ENCODE assay signal across 19 mouse cellular contexts in genomic region chr9:57907206-57907605, GRCm38 (mm10). TPM values are rescaled to one million over a fixed set of nuclear protein-coding genes. Genes with fewer than 3 reads are reported as not detected.
DNase-seq lines count a peak whose midpoint lies in the region; TF ChIP-seq lines count a peak whose summit lies in the region.
"Had no signal": no experiment of that assay in that cellular context is flagged by ENCODE, and none has a peak within 500 bp of the region (broad histone marks: within the 10 kb centered on the region; RNA-seq: fewer than 3 reads in every experiment).

No protein-coding gene starts in this region.

- TF ChIP-seq RAD21 in MEL (IDR thresholded peaks at IDR 0.05; ENCODE audit: low read depth, low read length), result no peak

- TF ChIP-seq EP300 in MEL (IDR thresholded peaks at IDR 0.05; ENCODE audit: low read depth in 1 of 2, low read length in 2 of 2), result no peak

- H3K4me1 ChIP-seq in spleen, adult 2 months (ENCODE audit: control insufficient read depth, insufficient read depth, insufficient read length), result peaks cover 5% of the 10 kb centered on the region
- peaks cover 2 to 5% of the 10 kb centered on the region in 2 experiments; a peak in 3 of 4 replicates for H3K4me1 ChIP-seq in MEL (ENCODE audit: control insufficient read depth in 1 of 2, insufficient read depth in 2 of 2, low read length in 2 of 2)
- peaks cover 27% of the 10 kb centered on the region for H3K4me1 ChIP-seq in forebrain, embryonic 10.5 days

- H3K9me3 ChIP-seq in MEL (replicated peaks; ENCODE audit: insufficient read depth, low read length), result no peaks in the 10 kb centered on the region
- no peaks in the 10 kb centered on the region for H3K9me3 ChIP-seq in forebrain, embryonic 10.5 days
- H3K9me3 ChIP-seq: hindbrain, embryonic 12.5 days; hindbrain, embryonic 15.5 days had no signal

- WGBS in spleen, adult 2 months, result 18% methylated on average over 6 of the region's 6 CpGs
- WGBS in forebrain, embryonic 10.5 days, result 88% methylated on average over 6 of the region's 6 CpGs

- H3K9ac ChIP-seq in MEL (ENCODE audit: control insufficient read depth, low read depth, low read length, poor library complexity, severe bottlenecking), result no peak overlapping the region
- H3K9ac ChIP-seq: forebrain, postnatal 0 days; hindbrain, embryonic 12.5 days; hindbrain, embryonic 15.5 days had no signal

- peaks cover 5% of the 10 kb centered on the region; the same call in 1 of the 2 replicates for H3K79me2 ChIP-seq in MEL (ENCODE audit: control insufficient read depth, insufficient read depth, low read length, poor library complexity)

- peak overlapping the region; percentile 55; the same call in 1 of the 2 replicates for H3K27ac ChIP-seq in spleen, adult 2 months (ENCODE audit: insufficient read depth, low read length)
- no peak overlapping the region for H3K27ac ChIP-seq in MEL (ENCODE audit: control insufficient read depth, low read depth, low read length)
- no peak overlapping the region for H3K27ac ChIP-seq in forebrain, embryonic 10.5 days
- H3K27ac ChIP-seq: hindbrain, embryonic 12.5 days; hindbrain, embryonic 15.5 days had no signal

- H3K36me3 ChIP-seq in spleen, adult 2 months (ENCODE audit: control insufficient read depth, insufficient read depth, low read length), result no peaks in the 10 kb centered on the region
- H3K36me3 ChIP-seq in MEL (ENCODE audit: control insufficient read depth in 1 of 2, insufficient read depth in 2 of 2, low read length in 2 of 2), result peaks cover 0 to 2% of the 10 kb centered on the region in 2 experiments; a peak in 1 of 4 replicates
- no peaks in the 10 kb centered on the region for H3K36me3 ChIP-seq in splenic B cell, adult 2 months (ENCODE audit: control insufficient read depth, insufficient read depth, low read length, poor library complexity, severe bottlenecking)
- no peaks in the 10 kb centered on the region for H3K36me3 ChIP-seq in forebrain, embryonic 10.5 days (replicated peaks)
- H3K36me3 ChIP-seq: hindbrain, embryonic 12.5 days; hindbrain, embryonic 15.5 days had no signal

- no peak for TF ChIP-seq CTCF in spleen, adult 2 months (IDR thresholded peaks at IDR 0.05; ENCODE audit: extremely low read depth, insufficient read depth, insufficient read length, insufficient replicate concordance)
- TF ChIP-seq CTCF in MEL (IDR thresholded peaks at IDR 0.05 in 2 of 3, conservative IDR thresholded peaks at IDR 0.05 in 1 of 3; ENCODE audit: control insufficient read depth in 1 of 3, insufficient read depth in 1 of 3, low read depth in 2 of 3, low read length in 3 of 3, poor library complexity in 1 of 3, severe bottlenecking in 1 of 3), result no peak

- H3K4me3 ChIP-seq in spleen, adult 2 months (ENCODE audit: extremely low read depth, insufficient read depth, insufficient read length), result no peak overlapping the region
- no peak overlapping the region for H3K4me3 ChIP-seq in MEL (ENCODE audit: control insufficient read depth in 1 of 2, insufficient read depth in 1 of 2, low read depth in 2 of 2, low read length in 2 of 2)
- H3K4me3 ChIP-seq in forebrain, embryonic 10.5 days, result no peak overlapping the region
- H3K4me3 ChIP-seq: hindbrain, embryonic 12.5 days; hindbrain, embryonic 15.5 days had no signal

- no peak for TF ChIP-seq POLR2A in spleen, adult 2 months (IDR thresholded peaks at IDR 0.05; ENCODE audit: low read depth, low read length)
- no peak for TF ChIP-seq POLR2A in MEL (IDR thresholded peaks at IDR 0.05; ENCODE audit: control insufficient read depth in 1 of 2, insufficient read depth in 1 of 2, low read depth in 1 of 2, low read length in 2 of 2, poor library complexity in 1 of 2)

- peak in 1 of 2 experiments; percentile 27 for DNase-seq in spleen, adult 2 months (ENCODE audit: low read depth in 1 of 2, low spot score in 2 of 2)
- no peak for DNase-seq in spleen, postnatal 14 days (ENCODE audit: low spot score in 2 of 2)
- peak; percentile 74 for DNase-seq in A20 (ENCODE audit: low read depth, low spot score)
- DNase-seq in MEL (ENCODE audit: low read depth, low spot score), result peak; percentile 48
- DNase-seq in splenic B cell, adult 2 months (ENCODE audit: low read depth, low spot score), result peak; percentile 70
- no peak for DNase-seq in forebrain, embryonic 10.5 days (ENCODE audit: extremely low spot score, low spot score)
- DNase-seq in frontal cortex, postnatal 10 days (ENCODE audit: low spot score in 2 of 2), result no peak
- DNase-seq: adrenal gland, adult 8-10 months; adrenal gland, postnatal 25 days; cerebellum, adult 11-12 months; cerebellum, adult 8-10 months; cerebellum, postnatal 10 days; cerebellum, postnatal 36 days; forebrain, postnatal 0 days; gastrocnemius, postnatal 10 days; gastrocnemius, postnatal 36 days; heart, adult 11 months had no signal

- no peaks in the 10 kb centered on the region for H3K27me3 ChIP-seq in spleen, adult 2 months (ENCODE audit: control insufficient read depth, insufficient read depth, low read length)
- peaks cover 0 to 3% of the 10 kb centered on the region in 2 experiments; a peak in 1 of 4 replicates for H3K27me3 ChIP-seq in MEL (ENCODE audit: control insufficient read depth in 1 of 2, insufficient read depth in 2 of 2, low read length in 2 of 2)
- H3K27me3 ChIP-seq in splenic B cell, adult 2 months (ENCODE audit: control insufficient read depth, insufficient read depth, low read length, poor library complexity, severe bottlenecking), result no peaks in the 10 kb centered on the region
- peaks cover 4% of the 10 kb centered on the region; the same call in 1 of the 2 replicates for H3K27me3 ChIP-seq in forebrain, embryonic 10.5 days (ENCODE audit: poor library complexity, severe bottlenecking)
- H3K27me3 ChIP-seq: hindbrain, embryonic 12.5 days; hindbrain, embryonic 15.5 days had no signal

TF ChIP-seq in MEL, 35 proteins besides CTCF, POLR2A, EP300 and RAD21:
- no peak for TF ChIP-seq CHD1 (IDR thresholded peaks at IDR 0.05; ENCODE audit: low read depth, low read length)
- TF ChIP-seq ELF1 (IDR thresholded peaks at IDR 0.05; ENCODE audit: low read depth, low read length), result no peak
- TF ChIP-seq POLR2AphosphoS2 (IDR thresholded peaks at IDR 0.05; ENCODE audit: low read length), result no peak

RNA-seq across cellular contexts. Expression of gene Ubl7, which starts 3.6 kb away (rescaled TPM):
- 88.3 and 131 TPM in 2 replicates for polyA plus RNA-seq in spleen, adult 2 months (2012; rRNA removed)
- 22.7 and 23.7 TPM in 2 replicates for total RNA-seq in MEL (2012; rRNA removed)
- polyA plus RNA-seq in MEL (2012; ENCODE audit: insufficient read depth in 1 of 2, insufficient read length in 2 of 2, low read depth in 1 of 2, low replicate concordance in 2 of 2, missing spikeins in 1 of 2), result 10 to 100 TPM in 1 of 2 experiments, not detected in 1; 89.6 TPM
- 109 and 111 TPM in 2 replicates for polyA plus RNA-seq in forebrain, embryonic 10.5 days (2016; fragmentation: Nextera tagmentation; extraction: Ambion mirVana)

RNA-seq across cellular contexts. Expression of gene Sema7a, which starts 32.7 kb away (rescaled TPM):
- 26.1 and 35.7 TPM in 2 replicates for polyA plus RNA-seq in spleen, adult 2 months (2012; rRNA removed)
- not detected in 2 replicates for total RNA-seq in MEL (2012; rRNA removed)
- under 1 TPM in 1 of 2 experiments, not detected in 1; 0.03 TPM for polyA plus RNA-seq in MEL (2012; ENCODE audit: insufficient read depth in 1 of 2, insufficient read length in 2 of 2, low read depth in 1 of 2, low replicate concordance in 2 of 2, missing spikeins in 1 of 2)
- 0.14 and 0.75 TPM in 2 replicates for polyA plus RNA-seq in forebrain, embryonic 10.5 days (2016; fragmentation: Nextera tagmentation; extraction: Ambion mirVana)

Comparison
In these comparisons a context has a peak if more than half of its experiments do, and no peak if none do; other contexts are left out.
1. DNase-seq: peak in A20 (single experiment), MEL (single experiment) and splenic B cell, adult 2 months (single experiment); none in spleen, postnatal 14 days (0 of 2), forebrain, embryonic 10.5 days (single experiment) and frontal cortex, postnatal 10 days (0 of 2).
2. RNA of gene Sema7a, which starts 32.7 kb away (polyA plus RNA-seq): 26.1 to 35.7 TPM in spleen, adult 2 months; 0.14 to 0.75 TPM in forebrain, embryonic 10.5 days and 0.03 TPM in MEL; every median in the first group is over 10 times any median in the second.